Comparison of ENCODE assay signal across 32 mouse cellular contexts in genomic region chr12:106894061-106894460, GRCm38 (mm10).
"Had no signal": no experiment of that assay in that cellular context is flagged by ENCODE, and none has a peak within 500 bp of the region (broad histone marks: within the 10 kb centered on the region; RNA-seq: fewer than 3 reads in every experiment).

No protein-coding gene starts in this region.

- H3K9me3 ChIP-seq: limb, embryonic 10.5 days; limb, embryonic 12.5 days; limb, embryonic 13.5 days; limb, embryonic 15.5 days; liver, embryonic 12.5 days; liver, embryonic 13.5 days; liver, embryonic 15.5 days; lung, embryonic 15.5 days; midbrain, embryonic 10.5 days; midbrain, embryonic 12.5 days; midbrain, embryonic 13.5 days; midbrain, embryonic 15.5 days; neural tube, embryonic 12.5 days had no signal

- H3K9ac ChIP-seq: limb, embryonic 12.5 days; limb, embryonic 13.5 days; limb, embryonic 15.5 days; liver, embryonic 12.5 days; liver, embryonic 13.5 days; liver, embryonic 14.5 days; liver, embryonic 15.5 days; liver, postnatal 0 days; lung, embryonic 14.5 days; lung, embryonic 15.5 days; midbrain, embryonic 12.5 days; midbrain, embryonic 13.5 days; midbrain, embryonic 15.5 days; neural tube, embryonic 12.5 days had no signal

- ATAC-seq: liver, embryonic 12.5 days; liver, postnatal 0 days; lung, postnatal 0 days; midbrain, embryonic 13.5 days; midbrain, embryonic 15.5 days; midbrain, embryonic 16.5 days had no signal

- H3K36me3 ChIP-seq: limb, embryonic 10.5 days; limb, embryonic 12.5 days; limb, embryonic 13.5 days; limb, embryonic 15.5 days; liver, embryonic 12.5 days; liver, embryonic 13.5 days; liver, embryonic 15.5 days; lung, embryonic 15.5 days; midbrain, embryonic 10.5 days; midbrain, embryonic 12.5 days; midbrain, embryonic 13.5 days; midbrain, embryonic 15.5 days; neural tube, embryonic 12.5 days had no signal

- H3K27ac ChIP-seq: limb, embryonic 12.5 days; limb, embryonic 13.5 days; limb, embryonic 15.5 days; liver, embryonic 12.5 days; liver, embryonic 13.5 days; liver, embryonic 14.5 days; liver, embryonic 15.5 days; lung, embryonic 15.5 days; macrophage; midbrain, embryonic 10.5 days; midbrain, embryonic 12.5 days; midbrain, embryonic 13.5 days; midbrain, embryonic 15.5 days; neural tube, embryonic 12.5 days had no signal

- DNase-seq: left cerebral cortex, postnatal 4 days; liver; liver, embryonic 13.5 days; liver, postnatal 0 days; lung, adult 18-20 months; lung, adult 2 months; lung, embryonic 14.5 days; lung, postnatal 10 days; lung, postnatal 14 days; lung, postnatal 36 days; lung, postnatal 4 days; midbrain, embryonic 14.5 days had no signal

- H3K27me3 ChIP-seq: limb, embryonic 12.5 days; limb, embryonic 13.5 days; limb, embryonic 15.5 days; liver, embryonic 12.5 days; liver, embryonic 13.5 days; liver, embryonic 15.5 days; lung, embryonic 15.5 days; megakaryocyte, embryonic 14.5 days; midbrain, embryonic 12.5 days; midbrain, embryonic 13.5 days; midbrain, embryonic 15.5 days; neural tube, embryonic 12.5 days had no signal

- H3K4me3 ChIP-seq: limb, embryonic 10.5 days; limb, embryonic 12.5 days; limb, embryonic 13.5 days; limb, embryonic 15.5 days; liver, embryonic 12.5 days; liver, embryonic 13.5 days; liver, embryonic 15.5 days; lung, embryonic 15.5 days; megakaryocyte, embryonic 14.5 days; midbrain, embryonic 10.5 days; midbrain, embryonic 12.5 days; midbrain, embryonic 13.5 days; midbrain, embryonic 15.5 days; myocyte; neural tube, embryonic 12.5 days had no signal

- H3K4me2 ChIP-seq: limb, embryonic 12.5 days; limb, embryonic 13.5 days; limb, embryonic 15.5 days; liver, embryonic 11.5 days; liver, embryonic 12.5 days; liver, embryonic 13.5 days; liver, embryonic 15.5 days; lung, embryonic 14.5 days; lung, embryonic 15.5 days; midbrain, embryonic 11.5 days; midbrain, embryonic 12.5 days; midbrain, embryonic 13.5 days; midbrain, embryonic 15.5 days; neural tube, embryonic 12.5 days had no signal

- H3K4me1 ChIP-seq: limb, embryonic 13.5 days; liver, embryonic 12.5 days; liver, embryonic 13.5 days; liver, embryonic 15.5 days; lung, embryonic 15.5 days; megakaryocyte, embryonic 14.5 days; midbrain, embryonic 13.5 days; midbrain, embryonic 15.5 days; neural tube, embryonic 12.5 days had no signal
